Mouse (Mus musculus): Measurements from ENCODE around the gene Frat2.

Gene Frat2

GRCm38 (mm10) chr19:41818749-41819148, 29.2 kb downstream of the Frat2 start:
- no peak for DNase-seq (ENCODE audit: low spot score)

GRCm38 (mm10) chr19:41817325-41817724, 30.6 kb downstream of the Frat2 start:
- DNase-seq (ENCODE audit: low spot score): no peak

DNA sequence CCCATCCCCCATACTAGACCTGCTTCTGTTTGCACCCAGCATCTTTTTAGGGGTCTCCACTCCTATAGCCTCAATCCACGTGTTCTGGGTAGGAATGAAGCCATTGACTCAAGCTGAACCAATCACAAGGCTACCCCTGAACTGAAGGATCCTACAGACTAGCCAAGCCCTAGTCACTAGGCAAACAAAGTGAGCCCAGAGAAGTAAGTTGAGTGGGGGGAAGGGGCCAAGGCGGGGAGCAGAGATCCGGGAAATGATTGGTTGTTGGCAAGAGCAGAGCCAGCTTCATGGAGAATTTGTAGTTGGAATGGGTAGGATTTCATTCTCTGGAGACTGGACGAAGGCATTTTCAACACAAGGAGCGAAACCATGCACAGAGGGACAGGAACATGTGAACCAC, 31.0 kb downstream of the Frat2 start:
- DNase-seq (ENCODE audit: low spot score): no peak

DNA sequence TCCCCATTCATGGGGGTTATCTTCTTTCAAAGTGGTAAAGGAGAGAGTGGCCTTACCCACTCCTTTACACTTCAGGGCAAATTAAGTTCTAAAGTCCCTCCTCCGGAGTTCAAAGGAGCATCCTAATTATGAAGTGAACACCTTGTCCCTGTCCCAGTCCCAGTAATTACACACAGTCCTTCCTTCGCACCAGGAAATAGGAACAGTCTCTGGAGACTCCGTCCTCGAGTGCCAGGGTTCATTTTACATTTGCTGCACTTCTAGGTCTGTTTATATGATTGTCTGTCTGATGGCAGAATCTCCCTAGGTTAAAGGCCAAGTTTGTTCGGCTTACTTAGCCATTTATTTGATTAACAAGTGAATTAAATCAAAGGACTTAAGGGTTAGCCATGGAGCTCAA, 31.5 kb downstream of the Frat2 start:
- no peak for DNase-seq (ENCODE audit: low spot score)

GRCm38 (mm10) chr19:41813374-41813773, 34.6 kb downstream of the Frat2 start:
- no peak for DNase-seq (ENCODE audit: low spot score)

- DNase-seq (ENCODE audit: low spot score): no peak
These were observed 35.4 kb downstream of the Frat2 start for GRCm38 (mm10) chr19:41812525-41812924.

GRCm38 (mm10) chr19:41810074-41810473, 37.9 kb downstream of the Frat2 start:
- DNase-seq (ENCODE audit: low spot score): no peak

DNA sequence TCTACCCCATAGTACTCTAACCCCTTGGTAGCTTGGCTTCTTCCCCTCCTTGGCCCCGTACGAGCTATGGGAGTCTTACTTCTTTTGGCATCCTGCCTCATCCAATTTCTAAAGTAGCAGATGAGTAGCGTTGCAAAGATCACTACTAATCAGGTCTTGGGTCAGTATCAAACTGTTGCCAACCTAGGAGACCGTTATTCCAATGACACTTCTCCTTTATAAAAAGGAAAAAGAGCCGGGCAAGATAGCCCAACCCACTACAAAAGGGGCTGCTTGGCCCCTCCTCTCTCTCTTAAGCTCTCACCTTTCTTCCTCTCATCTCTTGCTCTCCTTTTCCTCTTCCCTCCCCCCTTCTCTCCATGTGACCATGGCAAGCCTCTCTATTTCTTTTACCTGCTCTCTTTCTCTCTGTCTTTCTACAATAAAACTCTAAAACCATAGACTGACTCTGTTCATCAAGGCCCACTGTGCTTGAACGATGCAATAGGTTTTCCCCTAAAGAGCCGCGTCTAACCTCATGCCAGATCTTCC, 39.8 kb downstream of the Frat2 start:
- DNase-seq (ENCODE audit: low spot score): no peak

- DNase-seq (ENCODE audit: low spot score): no peak
These were observed 40.4 kb downstream of the Frat2 start for GRCm38 (mm10) chr19:41807497-41807896.

- DNase-seq (ENCODE audit: low spot score): no peak
These were observed 42.1 kb downstream of the Frat2 start for GRCm38 (mm10) chr19:41805831-41806230.

GRCm38 (mm10) chr19:41803322-41803721, 44.6 kb downstream of the Frat2 start:
- peak; percentile 41 for DNase-seq (ENCODE audit: low spot score)

GRCm38 (mm10) chr19:41801742-41802369, 46.1 kb downstream of the Frat2 start, which contains the start of gene Arhgap19:
Arhgap19 (minus strand) TSS chr19:41802047.
- peak; percentile 97 for DNase-seq (ENCODE audit: low spot score)

DNA sequence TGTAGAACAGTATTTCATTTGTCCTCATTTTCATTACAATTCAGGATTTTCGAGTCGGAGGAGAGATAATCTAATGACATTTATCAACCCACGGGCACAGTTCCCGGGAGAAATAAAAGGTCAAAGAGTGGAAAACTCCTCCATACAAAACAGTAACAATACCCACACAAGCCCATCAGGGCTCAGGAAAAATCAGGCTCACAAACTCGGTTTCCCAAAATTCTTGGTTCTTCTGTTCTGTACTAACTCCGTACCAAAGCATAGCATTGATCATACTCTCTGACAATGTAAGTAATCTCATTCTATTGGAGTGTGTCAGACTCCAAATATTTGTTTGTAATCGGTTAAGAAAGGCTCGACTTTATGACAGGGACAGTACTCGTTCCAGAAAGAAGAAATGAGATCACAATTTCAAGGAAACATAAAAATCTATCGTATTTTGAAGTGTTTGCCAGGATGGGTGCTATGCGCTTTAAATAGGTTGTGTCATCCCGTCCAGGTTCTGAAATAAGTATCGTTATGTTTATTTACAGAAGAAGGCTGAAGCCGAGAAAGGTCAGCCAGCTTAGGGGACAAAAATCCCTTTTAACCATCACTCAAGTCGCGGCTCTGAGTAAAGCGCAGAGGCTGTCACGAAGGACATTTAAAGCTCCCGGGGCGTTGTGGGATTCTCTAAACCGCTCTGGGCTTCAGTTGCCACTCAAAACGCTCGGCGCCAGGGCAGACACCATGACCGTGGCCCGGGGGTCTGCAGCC, 46.8 kb downstream of the Frat2 start:
- no peak for DNase-seq (ENCODE audit: low spot score)

DNA sequence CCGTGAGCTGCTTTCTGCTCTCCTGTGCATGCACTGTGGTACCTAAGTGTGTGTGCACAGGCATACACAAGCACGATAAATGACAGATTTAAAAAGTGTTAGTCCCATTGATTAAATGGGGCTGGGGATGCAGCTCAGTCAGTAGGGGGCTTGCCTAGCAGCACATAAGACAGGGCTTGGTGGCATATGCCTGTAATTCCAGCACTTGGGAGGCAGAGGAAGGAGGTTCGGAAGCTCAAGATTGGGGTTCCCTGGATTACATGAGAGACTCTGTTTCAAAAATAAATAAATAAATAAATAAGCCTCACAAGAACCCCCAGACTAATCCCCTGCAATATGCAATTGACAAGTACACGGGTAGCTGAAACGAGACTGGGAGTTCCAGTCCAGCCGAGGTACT, 47.5 kb downstream of the Frat2 start:
- no peak for DNase-seq (ENCODE audit: low spot score)

DNA sequence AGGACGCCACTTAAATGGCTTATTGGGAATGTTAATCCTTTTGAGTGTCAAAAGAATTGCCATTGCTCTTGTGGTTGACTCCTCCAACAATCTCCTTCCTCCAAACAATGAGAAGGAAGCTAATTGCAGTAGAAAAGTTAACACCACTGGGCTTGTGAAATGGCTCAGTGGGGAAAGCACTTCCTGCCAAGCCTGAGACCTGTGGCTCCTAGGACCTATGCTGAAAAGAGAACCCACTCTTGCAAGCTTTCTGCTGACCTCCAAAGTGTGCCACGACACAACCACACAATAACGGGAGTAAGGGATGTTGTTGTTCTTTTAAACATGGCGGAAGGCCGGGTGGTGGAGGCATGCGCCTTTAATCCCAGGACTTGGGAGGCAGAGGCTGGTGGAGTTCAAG, 50.4 kb downstream of the Frat2 start:
- DNase-seq (ENCODE audit: low spot score): no peak

DNA sequence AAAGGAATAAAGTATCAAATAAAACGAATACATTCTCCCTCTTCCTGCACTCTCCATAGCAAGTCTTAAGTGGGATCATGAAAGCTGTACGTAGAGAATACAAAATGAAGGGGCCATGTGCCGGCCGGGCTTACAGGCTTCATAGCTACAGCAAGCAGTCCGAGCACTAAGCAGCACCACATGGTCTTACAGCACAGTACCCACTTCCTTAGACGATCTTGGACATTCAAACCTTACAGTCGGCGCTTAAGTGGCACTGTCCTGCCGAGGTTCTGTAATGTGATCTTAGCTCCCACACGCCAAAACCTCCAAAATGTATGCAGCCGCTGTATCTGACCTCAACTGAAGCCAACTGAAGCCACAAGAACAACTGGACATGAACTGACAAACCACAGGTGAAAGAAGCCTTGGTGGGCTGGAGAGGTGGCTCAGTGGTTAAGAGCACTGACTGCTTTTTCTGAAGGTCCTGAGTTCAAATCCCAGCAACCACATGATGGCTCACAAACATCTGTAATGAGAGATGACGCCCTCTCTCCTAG, 51.1 kb downstream of the Frat2 start:
- DNase-seq (ENCODE audit: low spot score): no peak

DNA sequence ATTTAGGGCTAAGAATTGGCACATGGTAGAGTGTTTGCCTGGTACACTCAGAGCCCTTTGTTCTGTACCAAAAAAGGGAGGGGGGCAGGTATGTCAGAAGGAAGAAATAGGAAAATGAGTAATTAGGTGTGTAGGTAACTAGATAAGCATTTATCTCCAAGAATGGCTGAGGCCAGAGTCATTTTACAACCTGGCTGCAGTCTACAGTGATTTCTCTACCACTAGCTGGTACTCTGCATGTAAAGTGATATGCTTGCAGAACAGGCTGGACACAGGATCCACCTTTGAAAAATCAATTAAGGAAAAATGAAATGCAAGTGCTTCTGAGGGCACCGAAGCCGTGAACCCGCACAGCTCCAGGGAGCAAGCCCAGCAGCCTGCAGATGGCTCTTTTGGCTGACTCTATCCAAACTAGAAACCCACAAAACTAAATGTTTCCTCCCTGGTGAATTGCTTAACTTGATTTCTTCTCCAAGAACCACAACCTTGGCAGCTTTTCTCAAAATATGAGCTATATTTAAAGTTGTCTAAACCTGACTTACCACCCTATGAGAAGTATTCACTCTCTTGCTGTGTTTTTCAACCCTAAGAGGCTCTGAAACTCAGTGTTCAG, 51.7 kb downstream of the Frat2 start:
- DNase-seq (ENCODE audit: low spot score): no peak

Data from retina, embryonic 14.5 days (tissue).